Mouse (Mus musculus) telencephalon, adult 2 months (tissue): ENCODE measurements at regions not wholly inside any gene's neighbourhood (a gene's known extent, or its start where the extent isn't known, plus 50 kb on each side); places are given as distances from the start of the nearest gene placed in this dataset.

Source experiments
- DNase-seq: peaks from one replicate; pipeline ENCODE4 v3.0.0-alpha.2; 2011; ENCODE audit warnings: low read depth, low spot score

DNA sequence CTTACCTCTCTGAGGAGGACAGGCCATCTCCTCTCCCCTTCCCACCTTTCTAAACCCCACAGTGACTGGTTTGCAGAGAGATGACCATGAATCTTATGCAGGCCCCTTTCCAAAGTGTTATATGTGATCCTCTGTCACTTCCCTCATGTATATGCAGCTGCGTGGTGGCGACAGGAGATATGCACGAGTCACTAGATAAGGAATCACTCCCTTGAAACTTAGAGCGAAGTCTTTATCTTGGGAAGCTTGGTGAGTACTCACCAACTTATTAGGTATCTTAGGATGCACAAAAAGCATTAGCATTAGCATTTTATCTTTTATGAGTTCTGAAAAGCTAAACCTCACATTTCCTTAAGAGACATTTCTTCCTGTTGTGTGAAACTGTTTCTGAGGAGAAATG lies 421.9 kb downstream of the Tmem161b start:
- no peak for DNase-seq

DNA sequence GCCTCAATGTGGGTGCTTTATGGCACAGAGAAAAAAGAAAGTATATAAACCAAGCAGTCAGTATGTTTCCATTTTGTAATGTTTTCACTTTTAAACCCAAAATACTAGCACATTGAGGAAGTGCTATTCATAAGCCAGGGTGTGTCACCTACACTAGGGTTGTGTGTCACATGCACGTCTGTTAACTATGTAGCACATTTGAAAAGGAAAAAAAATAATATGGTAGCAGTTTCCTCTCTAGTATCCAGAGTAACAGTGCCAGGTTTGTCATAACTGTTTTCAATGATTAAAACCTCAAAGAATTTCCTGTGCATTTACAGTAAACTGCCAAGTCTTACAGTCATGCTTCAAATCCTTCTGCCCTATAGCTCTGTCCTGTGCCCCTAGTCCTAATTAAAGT lies 424.8 kb downstream of the Tmem161b start:
- no peak for DNase-seq

DNA sequence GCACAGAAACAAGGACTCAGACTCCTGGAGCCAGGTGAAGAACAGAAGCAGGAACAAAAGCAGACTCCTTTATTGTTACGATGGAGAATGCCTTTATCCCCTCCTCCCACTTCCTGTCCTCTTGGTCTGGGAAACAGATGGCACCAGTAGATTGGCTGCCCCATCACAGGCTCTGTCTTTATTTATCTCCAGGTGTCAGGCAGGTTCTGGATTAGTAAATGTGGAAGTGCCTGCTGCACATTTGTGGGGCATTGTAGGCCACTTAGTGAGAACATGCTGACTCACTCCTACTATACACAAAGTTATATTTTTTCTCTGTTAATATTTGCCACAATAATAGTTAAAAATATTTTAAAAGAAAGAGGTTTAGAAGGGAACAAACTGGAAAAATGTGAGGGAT lies 426.0 kb downstream of the Tmem161b start:
- DNase-seq, result no peak

DNA sequence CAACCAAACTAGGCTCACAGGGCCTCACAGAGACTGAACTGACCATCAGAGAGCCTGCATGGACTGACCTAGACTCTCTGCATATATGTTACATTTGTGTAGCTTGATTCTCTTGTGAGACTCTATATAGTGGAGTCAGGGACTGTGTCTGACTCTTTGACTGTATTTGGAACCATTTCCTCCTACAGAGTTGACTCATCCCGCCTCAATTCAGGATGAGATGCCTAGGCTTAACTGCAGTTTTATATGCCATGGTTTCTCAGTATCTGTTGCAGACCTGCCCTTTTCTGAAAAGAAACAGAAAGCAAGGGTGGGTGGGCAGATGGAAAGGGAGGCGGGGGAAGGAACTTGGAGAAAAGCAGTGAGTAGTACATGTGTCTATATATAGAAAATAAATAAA lies 441.9 kb downstream of the Tmem161b start:
- peak; percentile 17 for DNase-seq

DNA sequence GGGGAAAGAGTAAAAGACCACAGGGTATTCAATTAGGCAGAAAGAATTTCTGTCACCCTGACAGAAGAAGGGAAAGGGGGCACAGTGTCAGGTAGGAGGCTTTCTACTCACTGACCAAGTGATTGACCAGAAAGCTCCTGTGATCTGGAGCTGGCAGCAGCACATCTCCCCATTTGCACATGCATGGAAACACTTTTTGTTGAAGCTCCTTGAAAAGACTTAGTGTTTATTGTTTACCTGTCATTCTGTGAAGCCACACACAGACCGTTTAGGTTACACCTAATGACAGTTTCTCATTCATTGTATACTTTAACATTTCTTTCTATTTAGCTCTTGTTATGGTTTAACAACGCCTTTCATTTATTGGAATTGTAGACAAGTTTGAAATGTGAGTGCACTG lies 458.9 kb downstream of the Tmem161b start:
- no peak for DNase-seq

DNA sequence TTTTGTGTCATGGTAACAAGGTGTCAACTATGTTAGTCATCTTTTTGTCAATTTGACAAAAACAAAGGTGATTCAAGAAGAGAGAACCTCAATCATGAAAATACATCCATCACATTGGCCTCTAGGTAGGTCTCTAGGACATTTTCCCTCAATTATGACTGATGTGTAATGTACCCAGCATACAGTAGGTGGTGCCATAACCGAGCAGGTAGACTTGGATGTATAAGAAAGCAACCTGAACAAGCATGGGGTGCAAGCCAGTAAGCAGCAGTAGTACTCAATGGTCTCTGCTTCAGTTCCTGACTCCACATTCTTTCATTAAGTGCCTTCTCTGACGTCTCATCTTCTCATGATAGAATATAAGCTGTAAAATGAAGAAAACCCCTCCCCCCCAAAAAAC lies 463.8 kb downstream of the Tmem161b start:
- no peak for DNase-seq

DNA sequence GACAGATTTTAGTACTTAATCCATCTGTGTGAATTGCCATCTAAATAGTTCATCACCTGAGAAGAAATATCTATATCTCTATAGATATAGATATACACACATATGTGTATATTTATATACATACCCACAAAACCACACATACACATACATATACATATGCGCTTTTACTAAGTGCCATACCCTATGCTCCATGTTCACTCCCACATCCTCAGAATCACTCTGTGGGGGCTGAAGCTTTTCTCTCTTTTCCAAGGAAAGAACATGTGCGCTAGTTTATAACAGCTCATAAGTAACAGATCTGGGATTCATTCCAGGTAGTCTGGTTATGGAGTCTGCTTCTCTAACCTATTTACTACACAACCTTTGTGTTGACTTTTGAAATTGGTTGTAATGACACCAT lies 471.4 kb downstream of the Tmem161b start:
- peak; percentile 23 for DNase-seq

DNA sequence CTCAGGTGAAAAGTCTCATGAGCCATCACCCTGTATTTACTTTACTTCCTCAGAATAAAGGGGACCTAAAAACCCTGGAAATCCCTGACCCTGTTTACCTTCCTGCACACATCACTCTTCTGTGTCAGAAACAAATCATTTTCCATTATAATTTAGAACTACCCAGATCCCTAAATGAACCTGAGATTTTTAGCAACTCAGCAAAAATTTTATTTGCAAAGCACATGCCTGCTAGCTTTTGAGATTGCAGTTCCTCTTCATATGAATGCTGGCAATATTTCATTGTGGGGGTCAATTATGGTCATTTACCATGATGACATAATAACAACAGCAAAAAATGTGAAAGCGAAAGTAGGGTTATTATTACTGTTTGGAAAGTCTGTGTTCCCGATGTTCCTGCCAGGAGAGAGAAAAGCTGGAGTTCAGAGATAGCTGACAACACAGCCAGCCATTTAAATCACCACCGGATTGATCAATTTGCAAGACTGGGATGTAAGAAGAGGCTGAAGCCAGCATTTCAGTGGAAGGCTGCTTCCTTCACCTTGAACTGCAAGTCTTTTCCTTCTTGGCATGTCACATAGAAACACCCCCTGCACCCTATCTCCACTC lies 476.5 kb downstream of the Tmem161b start:
- DNase-seq, result no peak

DNA sequence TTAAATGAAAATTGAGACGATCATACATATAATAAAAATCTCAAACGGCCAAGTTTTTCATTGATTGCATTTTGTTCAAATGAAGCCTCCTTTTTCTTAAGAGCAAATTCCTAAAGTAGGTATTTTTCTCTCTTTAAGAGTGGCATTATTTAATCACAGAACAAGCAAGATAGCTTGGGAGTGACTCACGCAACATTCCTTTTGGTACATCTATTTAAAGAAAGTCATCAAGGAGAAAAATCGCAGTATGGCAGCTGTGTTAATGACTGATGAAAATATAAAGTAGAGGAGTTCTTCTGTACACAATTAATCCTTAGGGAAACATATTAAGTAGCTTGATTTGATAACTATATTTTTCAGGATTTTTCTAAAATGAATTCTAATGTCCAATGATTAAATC lies 448.0 kb upstream of the Ccnh start:
- no peak for DNase-seq

DNA sequence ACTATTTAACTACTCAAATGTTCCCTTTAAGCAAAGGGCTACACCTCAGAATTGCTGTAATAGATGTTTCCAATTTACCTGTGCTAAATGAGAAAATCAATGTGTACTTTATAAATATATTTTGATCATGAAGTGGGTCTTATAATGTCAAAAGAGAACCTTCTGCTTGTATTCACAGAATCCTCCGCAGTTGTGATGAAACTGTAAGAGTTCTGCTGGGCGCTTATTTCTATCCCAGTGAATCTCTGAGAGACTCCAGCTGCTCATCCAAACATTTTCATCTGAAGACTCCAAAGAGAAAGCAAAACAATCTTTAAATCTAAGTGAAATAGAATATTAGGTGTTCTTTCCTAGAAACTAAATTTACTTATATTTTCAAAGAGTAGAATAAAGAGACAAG lies 440.9 kb upstream of the Ccnh start:
- no peak for DNase-seq

DNA sequence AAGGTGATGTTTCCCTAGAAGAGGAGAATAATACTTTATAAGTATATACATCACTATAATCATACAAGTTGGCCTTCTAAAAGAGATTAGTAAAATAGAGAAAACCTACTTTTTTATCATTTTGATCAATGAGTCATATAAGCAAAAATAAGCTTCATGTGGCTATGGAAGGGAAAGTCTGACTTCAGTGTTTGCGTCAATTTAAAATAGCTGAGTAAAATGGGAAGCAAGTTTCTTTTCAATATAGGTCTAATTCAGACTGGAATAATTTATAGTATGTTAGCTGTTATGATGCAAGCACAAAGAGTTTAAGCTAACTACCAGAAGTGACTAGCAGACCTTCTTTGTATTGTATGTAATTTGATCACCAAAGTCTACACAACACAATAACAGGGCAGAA lies 440.0 kb upstream of the Ccnh start:
- DNase-seq, result no peak

DNA sequence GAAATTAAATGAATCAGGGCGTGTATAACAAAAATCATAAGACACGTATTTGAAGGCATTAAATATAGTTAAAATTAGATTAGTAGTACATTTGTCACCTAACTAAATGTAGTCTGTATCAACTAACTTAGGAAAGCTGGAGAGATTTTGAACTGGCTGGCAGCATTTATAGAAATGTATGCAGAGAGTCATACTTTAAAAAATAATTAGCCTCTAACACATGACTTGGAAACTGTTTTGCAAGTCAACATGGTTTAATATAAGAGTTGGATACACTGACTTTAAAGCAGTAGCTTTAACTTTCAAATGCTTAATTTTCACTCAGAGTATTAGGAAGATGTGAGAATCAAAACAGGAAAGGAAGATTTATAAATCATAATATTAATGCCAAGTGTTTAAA lies 439.1 kb upstream of the Ccnh start:
- no peak for DNase-seq

DNA sequence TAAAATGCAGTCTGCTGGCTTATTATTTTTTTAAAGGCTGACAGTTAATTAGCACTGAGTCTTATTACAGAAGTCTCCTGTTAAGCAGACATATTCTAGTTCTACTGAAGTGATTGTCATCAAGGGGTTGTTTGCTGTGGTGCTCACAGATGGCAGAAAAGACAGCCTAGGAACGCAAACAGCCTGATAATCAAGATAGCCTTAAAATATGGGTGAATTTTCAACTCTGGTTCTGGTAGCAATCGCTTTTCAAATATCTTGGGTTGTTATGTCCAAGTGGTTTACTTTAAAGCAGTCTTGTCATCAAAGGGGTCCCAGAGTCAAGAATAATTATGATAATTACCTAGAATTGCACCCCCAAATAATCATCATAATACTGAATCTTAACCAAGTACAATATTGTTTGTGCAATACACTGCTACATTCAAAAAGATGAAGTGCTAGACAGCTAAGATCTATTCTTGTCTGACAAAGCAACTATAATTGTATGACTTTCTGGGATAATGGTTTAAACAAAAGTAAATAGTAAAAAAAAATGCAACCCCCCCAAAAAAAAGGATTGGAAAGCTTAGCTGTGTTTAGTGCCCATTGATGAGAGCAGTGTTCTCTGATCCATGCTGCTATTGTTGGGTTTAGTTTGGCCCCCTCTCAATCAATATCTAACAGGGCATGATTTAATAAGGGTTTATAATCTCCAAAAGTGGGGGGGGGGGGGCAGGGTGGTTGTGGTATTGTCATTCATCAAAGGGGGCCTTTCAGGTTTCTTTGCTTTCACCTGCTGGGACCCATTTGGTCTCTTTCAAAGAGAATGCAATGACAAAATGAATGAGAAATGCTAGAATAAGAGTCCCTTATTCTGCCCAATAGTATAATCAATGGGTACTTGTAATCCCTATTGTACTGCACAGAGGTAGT lies 437.4 kb upstream of the Ccnh start:
- no peak for DNase-seq

DNA sequence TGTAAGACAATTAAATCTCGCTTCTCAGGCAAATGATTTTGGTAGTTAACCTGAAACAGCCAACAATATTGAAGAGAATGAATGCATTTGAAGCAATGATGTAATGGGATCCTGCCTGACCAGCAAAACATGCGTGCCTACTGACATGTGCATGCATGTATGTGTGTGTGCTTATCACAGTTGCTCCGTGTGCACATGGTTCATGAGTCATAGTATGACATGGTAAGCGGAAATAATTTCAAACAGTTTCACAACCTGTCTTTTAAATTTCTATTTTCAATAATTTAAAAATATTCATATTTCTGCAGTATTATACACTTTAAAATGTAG lies 436.8 kb upstream of the Ccnh start:
- DNase-seq, result no peak

DNA sequence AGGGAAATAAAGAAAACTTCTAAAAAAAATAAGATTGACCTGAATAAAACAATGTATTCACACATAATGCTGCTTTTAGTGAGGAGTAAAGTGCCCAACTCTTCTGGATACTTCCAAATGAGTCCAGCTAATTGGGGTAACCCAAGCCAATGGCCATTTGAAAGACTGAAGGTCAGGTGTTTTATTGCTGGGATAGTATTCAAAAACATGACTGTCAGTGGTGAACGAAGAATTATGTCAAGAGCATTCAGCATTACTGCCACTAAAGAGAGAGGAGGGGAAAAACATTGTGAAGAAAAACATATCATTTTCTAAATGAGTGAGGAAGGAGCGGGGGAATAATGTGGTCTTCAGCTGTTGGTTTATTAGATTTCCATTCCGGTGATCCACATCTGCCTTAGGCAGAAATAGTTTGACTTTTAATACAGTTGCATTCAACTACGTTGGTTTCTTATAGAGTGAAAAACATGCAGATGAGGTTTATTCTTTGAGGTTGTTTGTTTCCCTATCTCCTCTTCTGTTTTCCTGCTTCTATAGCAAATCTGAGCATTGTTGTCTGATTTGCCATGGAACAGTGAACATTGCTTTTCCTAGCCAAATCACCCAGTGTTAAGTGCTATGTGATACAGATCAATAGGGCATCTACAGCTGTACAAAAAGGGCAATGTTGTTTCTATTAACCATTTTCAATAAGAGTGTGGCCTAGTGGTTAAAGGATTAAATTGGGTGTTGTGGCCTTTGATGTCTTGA lies 435.3 kb upstream of the Ccnh start:
- DNase-seq, result no peak

DNA sequence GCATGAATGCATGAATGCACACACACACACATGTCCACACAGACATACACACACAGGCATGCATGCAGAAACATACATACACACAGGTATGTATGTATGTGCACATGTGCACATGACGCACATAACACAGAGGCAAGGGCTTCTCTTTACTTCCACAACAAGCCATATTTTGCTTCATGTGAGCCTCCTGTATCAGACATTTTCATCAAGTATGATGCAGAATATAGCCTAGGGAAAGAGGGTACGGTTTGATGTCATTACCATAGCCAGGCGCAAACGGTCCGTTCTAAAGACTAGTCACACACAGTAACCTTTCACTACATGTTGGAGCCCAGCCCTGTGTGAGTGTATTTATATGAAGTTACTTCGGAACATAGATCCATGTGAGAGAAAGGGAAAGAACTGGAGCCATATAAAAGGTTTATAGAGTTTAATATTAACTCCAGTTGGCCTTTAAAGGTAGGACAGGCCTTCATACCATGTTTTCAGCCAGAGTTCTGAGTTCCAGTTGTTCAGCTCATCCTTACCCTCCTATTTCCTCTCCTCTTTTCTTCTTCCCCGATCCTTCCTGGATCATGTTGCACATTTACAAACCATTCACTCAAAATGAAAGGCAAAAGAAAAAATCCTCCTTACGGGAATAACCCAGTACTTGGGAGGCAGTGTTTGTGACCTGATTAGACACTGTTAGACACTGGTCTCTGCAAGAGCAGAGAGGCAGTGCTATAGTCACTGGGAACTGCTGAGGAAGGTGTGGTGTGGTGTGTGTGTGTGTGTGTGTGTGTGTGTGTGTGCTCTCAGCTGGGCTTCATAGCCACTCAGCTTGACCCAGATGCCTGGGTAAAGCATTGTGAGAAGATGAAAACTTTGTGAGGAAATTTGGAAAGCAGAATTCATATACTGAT lies 434.1 kb upstream of the Ccnh start:
- no peak for DNase-seq

DNA sequence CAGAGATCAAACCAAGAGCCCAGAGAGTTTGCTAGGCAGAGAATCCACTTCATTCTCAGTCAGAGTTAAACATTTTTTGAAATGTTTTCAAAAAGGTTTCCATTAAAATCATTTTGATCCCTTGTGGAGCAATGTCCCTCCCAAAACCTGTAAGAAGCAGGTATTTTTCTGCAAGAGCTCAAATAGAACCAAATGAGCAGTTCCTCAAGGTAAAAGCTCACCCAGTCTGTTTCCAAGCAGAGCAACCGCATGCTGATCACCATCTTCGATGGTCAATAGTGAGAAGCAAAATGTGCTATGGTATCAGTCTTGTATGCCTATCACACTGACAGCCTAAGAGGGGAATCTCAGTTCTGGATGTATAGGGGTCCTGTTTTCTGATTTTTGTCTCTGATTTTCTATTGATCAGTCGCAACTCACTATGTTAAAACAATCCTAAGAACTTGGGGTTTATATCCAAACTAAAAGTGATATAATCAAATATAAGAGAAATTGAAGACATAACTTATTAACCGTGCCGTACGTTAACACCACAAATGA lies 432.3 kb upstream of the Ccnh start:
- DNase-seq, result no peak

DNA sequence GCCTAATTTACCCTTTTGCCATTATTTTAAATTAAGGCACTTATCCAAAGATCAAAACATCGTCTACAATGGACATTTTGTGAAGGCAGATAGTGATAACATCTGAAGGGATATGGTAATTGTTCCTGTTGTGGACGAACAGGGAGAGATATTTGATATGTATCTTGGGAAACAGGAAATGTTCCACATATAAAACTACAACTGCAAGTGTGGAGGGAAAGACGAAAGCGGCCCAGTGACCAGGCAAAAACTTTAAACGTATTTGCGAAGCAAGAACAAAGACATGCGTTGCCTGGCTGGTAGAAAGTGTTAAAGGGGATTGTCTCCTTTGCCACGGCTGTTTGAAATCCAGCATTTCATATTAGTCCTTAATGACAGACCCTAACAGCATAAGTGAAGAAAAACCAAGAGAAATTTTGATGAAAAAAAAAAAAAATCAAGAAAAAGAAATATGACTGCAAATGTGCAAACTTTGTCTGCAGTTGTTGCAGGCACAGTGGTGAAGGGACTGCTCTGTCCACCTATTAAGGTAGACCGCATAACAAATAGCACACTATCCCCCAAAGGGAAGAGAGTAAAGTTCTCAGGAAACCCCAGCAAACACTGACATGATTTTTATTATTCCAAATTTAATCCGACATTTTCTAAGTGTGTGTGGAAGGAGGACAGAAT lies 431.2 kb upstream of the Ccnh start:
- DNase-seq, result no peak

DNA sequence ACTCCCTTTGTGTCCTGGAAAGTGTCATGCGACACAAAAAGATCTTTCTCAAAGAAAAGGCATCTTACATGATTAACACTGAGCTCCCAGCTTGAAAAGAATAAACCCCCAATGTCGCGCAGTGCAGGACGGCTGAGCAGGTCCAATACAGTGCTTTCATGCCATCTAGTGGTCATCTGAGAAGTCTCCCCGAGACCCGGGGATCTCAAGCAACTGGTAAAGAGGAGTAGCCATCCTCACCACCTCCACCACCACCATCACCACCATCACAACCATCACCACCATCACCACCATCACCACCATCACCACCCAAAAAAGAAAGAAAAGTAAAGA lies 430.7 kb upstream of the Ccnh start:
- peak; percentile 92 for DNase-seq

DNA sequence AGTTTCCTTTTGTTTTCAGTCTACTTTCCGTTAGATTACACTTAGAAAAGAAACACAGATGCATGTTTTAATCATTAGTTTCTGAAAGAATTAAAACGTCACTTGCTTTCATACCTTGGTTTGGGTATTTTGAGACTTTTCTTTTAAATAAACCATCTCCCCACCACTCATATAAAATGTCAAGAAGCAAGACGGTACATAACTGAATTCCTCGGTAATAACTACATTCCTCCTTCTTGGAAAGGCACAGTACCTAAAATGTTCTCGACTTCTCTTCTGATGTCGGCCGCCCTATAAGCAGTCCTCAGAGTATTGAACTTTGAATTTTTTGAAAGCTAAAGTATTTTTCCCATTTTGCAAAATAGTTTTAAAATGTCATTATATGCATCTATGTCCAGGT lies 430.1 kb upstream of the Ccnh start:
- DNase-seq, result no peak

DNA sequence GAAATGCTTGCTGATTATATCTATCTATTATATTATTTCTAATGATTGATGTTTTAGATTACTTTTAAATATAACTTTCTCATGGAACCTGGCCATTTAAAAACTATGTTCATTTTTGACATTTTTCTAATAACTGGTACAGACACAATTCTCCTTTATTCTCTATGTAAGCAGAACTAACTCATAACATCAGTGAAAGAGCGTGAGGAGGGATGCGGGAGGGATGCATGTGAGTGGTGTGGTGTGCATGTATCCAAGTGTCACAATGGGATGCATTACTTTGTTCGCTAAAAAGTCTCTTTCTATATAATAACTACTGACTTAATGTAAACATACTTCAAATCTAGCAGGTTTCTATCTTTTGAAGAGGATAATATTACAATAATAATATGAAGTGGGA lies 428.7 kb upstream of the Ccnh start:
- no peak for DNase-seq
